Mouse (Mus musculus) liver, embryonic 12.5 days (tissue): Measurements from ENCODE around the gene Fli1. TPM values are rescaled to one million over a fixed set of nuclear protein-coding genes. Genes with fewer than 3 reads are reported as not detected.

Experiments used
- ATAC-seq: fragments of 200-750 bp; cut with Nextera tagmentation; 2 replicates; pipeline ENCODE4 v1.8.0; 2017; ENCODE audit warnings: moderate number of reproducible peaks, mild to moderate bottlenecking, moderate library complexity
- H3K27ac ChIP-seq: fragments of 300-500 bp; sonication (generic); 2 replicates; pipeline ENCODE4 v1.5.1; 2016; ENCODE audit warnings: mild to moderate bottlenecking
- H3K27me3 ChIP-seq: fragments of 300-500 bp; sonication (generic); replicated peaks from 2 replicates; pipeline ENCODE4 v1.6.1; 2016; ENCODE audit warnings: mild to moderate bottlenecking, moderate library complexity
- H3K36me3 ChIP-seq: fragments of 300-500 bp; sonication (generic); 2 replicates; pipeline ENCODE4 v1.6.1; 2016; ENCODE audit warnings: mild to moderate bottlenecking, moderate library complexity
- H3K4me1 ChIP-seq: fragments of 300-500 bp; sonication (generic); 2 replicates; pipeline ENCODE4 v1.6.1; 2016
- H3K4me2 ChIP-seq: fragments of 300-500 bp; sonication (generic); 2 replicates; pipeline ENCODE4 v1.6.1; 2016; ENCODE audit warnings: mild to moderate bottlenecking, moderate library complexity
- H3K4me3 ChIP-seq: fragments of 300-500 bp; sonication (generic); 2 replicates; pipeline ENCODE4 v1.5.1; 2016; ENCODE audit warnings: mild to moderate bottlenecking, moderate library complexity
- H3K9ac ChIP-seq: fragments of 300-500 bp; sonication (generic); 2 replicates; pipeline ENCODE4 v1.6.1; 2016; ENCODE audit warnings: mild to moderate bottlenecking, moderate library complexity
- H3K9me3 ChIP-seq: fragments of 300-500 bp; sonication (generic); replicated peaks from 2 replicates; pipeline ENCODE4 v1.6.1; 2016; ENCODE audit warnings: mild to moderate bottlenecking, moderate library complexity
- WGBS: fragments of 180-500 bp; shearing (Covaris S2); methylation state at CpG from one replicate; pipeline ENCODE4 v1.1.7; 2016; ENCODE audit not compliant: insufficient replicate concordance; 5-methylcytosine and 5-hydroxymethylcytosine counted together
- polyA plus RNA-seq: library from polyadenylated mRNA; unstranded; fragments of >200 nt; fragmentation: Nextera tagmentation; extraction: Ambion mirVana; gene quantifications from 2 replicates; pipeline ENCODE4 v1.2.1, GENCODE M21; 2016

Fli1 gene
- polyA plus RNA-seq, 1 experiment from 2014 or later = 16.2 TPM

- peaks cover 76% of the 10 kb centered on the region for H3K4me1 ChIP-seq
- ATAC-seq = peak; percentile 57; the same call in 1 of the 2 replicates
- no peak overlapping the region for H3K4me3 ChIP-seq
- H3K36me3 ChIP-seq = no peaks in the 10 kb centered on the region
- no peak overlapping the region for H3K9ac ChIP-seq
- H3K4me2 ChIP-seq = peak overlapping the region; percentile 56
- WGBS = 22% methylated on average over 22 of the region's 22 CpGs
- peak overlapping the region; percentile 51 for H3K27ac ChIP-seq
- no peaks in the 10 kb centered on the region for H3K9me3 ChIP-seq
- peaks cover 4% of the 10 kb centered on the region; the same call in 1 of the 2 replicates for H3K27me3 ChIP-seq
Observed at GRCm38 (mm10) chr9:32519101-32520051, 23.3 kb downstream of the Fli1 start.

DNA sequence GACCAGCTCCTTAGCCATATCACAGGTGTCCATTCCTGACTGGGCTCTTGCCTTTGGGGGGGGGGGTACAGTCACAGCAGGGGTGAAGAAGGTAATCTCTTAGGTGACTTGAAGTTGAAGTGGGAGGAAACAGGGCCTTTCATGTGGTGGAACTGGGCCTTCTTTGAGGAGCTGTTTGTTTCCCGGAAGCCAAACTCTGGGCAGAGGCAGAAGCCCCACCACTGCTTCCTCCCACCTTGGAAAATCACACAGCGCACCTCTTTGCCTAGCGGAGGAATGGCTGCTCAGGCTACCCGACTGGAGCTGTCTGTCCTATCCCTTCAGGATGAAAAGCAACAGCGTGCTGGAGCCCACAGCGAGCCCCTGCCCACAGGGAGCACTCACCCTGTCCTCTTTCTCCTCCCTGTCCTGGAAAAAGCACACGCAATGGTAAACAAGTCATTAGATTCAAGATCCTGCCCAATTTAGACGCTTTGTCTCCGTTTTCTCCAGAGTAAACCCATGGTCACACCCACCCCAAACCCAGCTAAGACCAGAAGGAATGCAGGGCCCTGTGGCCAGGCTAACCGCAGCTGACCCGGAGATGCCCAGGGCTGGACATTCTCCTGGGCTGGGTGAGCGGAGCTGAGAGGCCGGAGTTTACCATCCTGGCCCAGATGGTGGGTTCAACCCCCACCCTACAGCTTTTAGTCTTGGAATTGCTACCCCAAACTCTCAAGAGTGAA is 24.1 kb downstream of the Fli1 start:
- WGBS = 66% methylated on average over 13 of the region's 13 CpGs
- ATAC-seq = no peak
- H3K27ac ChIP-seq = peak overlapping the region; percentile 51
- no peaks in the 10 kb centered on the region for H3K36me3 ChIP-seq
- no peak overlapping the region; the same call in 1 of the 2 replicates for H3K4me2 ChIP-seq
- no peak overlapping the region for H3K9ac ChIP-seq
- H3K4me1 ChIP-seq = peaks cover 80% of the 10 kb centered on the region
- no peak overlapping the region for H3K4me3 ChIP-seq
- peaks cover 4% of the 10 kb centered on the region; the same call in 1 of the 2 replicates for H3K27me3 ChIP-seq
- no peaks in the 10 kb centered on the region for H3K9me3 ChIP-seq

- H3K9ac ChIP-seq = no peak overlapping the region
- H3K4me1 ChIP-seq = peaks cover 68% of the 10 kb centered on the region
- H3K4me2 ChIP-seq = peak overlapping the region; percentile 22
- no peaks in the 10 kb centered on the region for H3K9me3 ChIP-seq
- 37% methylated on average over 9 of the region's 9 CpGs for WGBS
- no peak overlapping the region for H3K4me3 ChIP-seq
- ATAC-seq = no peak
- H3K36me3 ChIP-seq = no peaks in the 10 kb centered on the region
- H3K27ac ChIP-seq = peak overlapping the region; percentile 43; the same call in 1 of the 2 replicates
- H3K27me3 ChIP-seq = peaks cover 8% of the 10 kb centered on the region; the same call in 1 of the 2 replicates
Observed at GRCm38 (mm10) chr9:32516691-32517090, 26.0 kb downstream of the Fli1 start.

- Histone ChIP-seq H3K27ac (peak overlapping the region; percentile 43; the same call in 1 of the 2 replicates), H3K4me2 (peak overlapping the region; percentile 22), H3K4me1 (peaks cover 66% of the 10 kb centered on the region), H3K9me3 (no peaks in the 10 kb centered on the region), H3K9ac (no peak overlapping the region), H3K27me3 (peaks cover 8% of the 10 kb centered on the region; the same call in 1 of the 2 replicates), H3K36me3 (no peaks in the 10 kb centered on the region), H3K4me3 (no peak overlapping the region)
- no peak for ATAC-seq
- 45% methylated on average over 10 of the region's 10 CpGs for WGBS
Observed at GRCm38 (mm10) chr9:32515894-32516686, 26.6 kb downstream of the Fli1 start.

DNA sequence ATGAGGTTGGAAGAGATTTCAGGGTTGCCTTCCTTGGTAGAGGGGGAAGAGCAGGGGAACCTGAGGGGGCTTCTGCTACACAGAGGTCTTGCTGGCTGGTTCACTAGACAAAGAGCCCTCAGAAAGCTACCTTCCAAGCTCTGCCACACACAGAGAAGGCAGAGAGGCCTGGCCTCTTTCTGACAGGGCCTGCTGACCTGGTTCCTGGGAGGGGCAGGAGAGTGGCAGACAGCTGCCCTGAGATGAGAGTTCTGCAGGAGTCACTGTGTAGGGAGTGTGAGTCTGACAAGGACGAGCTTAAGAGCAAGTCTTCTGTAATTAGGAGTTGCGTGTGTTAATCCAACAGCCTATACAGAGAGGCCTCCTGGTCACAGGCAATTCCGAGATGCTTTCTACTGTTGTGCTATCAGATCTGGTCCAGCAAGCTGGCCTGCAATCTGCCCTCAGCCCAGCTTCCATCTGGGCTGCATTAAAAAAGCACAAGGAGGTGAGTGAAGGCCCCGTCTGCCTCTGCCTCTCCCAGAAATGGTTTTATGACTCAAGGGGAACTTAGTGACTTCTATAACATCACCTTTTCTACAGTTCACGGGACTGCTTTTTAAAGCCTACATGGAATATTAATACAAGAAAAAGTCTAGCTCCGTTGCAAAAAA is 28.1 kb downstream of the Fli1 start:
- H3K4me2 ChIP-seq = no peak overlapping the region
- peaks cover 9% of the 10 kb centered on the region for H3K27me3 ChIP-seq
- H3K36me3 ChIP-seq = no peaks in the 10 kb centered on the region
- H3K9me3 ChIP-seq = no peaks in the 10 kb centered on the region
- H3K4me3 ChIP-seq = no peak overlapping the region
- WGBS = 43% methylated on average over 6 of the region's 6 CpGs
- peaks cover 67% of the 10 kb centered on the region for H3K4me1 ChIP-seq
- no peak overlapping the region for H3K9ac ChIP-seq
- no peak overlapping the region for H3K27ac ChIP-seq
- ATAC-seq = no peak

DNA sequence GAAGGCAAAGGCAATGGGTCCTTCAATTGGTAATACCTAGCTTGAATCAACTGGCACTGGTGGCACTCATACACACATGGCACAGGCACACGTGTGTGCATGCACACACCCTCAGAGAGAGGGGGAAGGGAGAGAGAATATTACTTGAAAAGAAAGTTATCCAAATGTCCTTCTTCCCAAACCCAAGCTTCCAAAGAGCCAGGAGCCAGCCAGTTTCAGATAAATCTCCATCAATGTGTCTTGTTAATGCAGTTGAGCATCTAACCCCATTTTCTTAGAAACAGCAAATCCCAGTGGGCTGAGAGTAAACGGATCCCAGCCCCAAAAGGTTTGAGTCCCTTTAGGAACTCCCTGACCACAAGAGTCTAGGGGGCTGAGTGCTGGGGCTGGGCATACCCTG is 29.2 kb downstream of the Fli1 start:
- Histone ChIP-seq H3K4me3 (no peak overlapping the region), H3K36me3 (no peaks in the 10 kb centered on the region), H3K27ac (no peak overlapping the region), H3K4me2 (no peak overlapping the region), H3K9ac (no peak overlapping the region), H3K4me1 (peaks cover 67% of the 10 kb centered on the region), H3K9me3 (no peaks in the 10 kb centered on the region), H3K27me3 (peaks cover 13% of the 10 kb centered on the region; the same call in 1 of the 2 replicates)
- WGBS = 68% methylated on average over 2 of the region's 2 CpGs
- ATAC-seq = no peak

- H3K27me3 ChIP-seq = peaks cover 27% of the 10 kb centered on the region; the same call in 1 of the 2 replicates
- H3K27ac ChIP-seq = no peak overlapping the region
- H3K4me1 ChIP-seq = peaks cover 69% of the 10 kb centered on the region
- no peaks in the 10 kb centered on the region for H3K9me3 ChIP-seq
- no peak overlapping the region for H3K4me2 ChIP-seq
- no peak overlapping the region for H3K9ac ChIP-seq
- H3K4me3 ChIP-seq = no peak overlapping the region
- WGBS = 27% methylated on average over 7 of the region's 7 CpGs
- ATAC-seq = peak; percentile 45; the same call in 1 of the 2 replicates
- no peaks in the 10 kb centered on the region for H3K36me3 ChIP-seq
Observed at GRCm38 (mm10) chr9:32510454-32511263, 32.0 kb downstream of the Fli1 start.

- H3K4me1 ChIP-seq = peaks cover 73% of the 10 kb centered on the region
- no peak overlapping the region for H3K9ac ChIP-seq
- no peak for ATAC-seq
- no peak overlapping the region for H3K4me3 ChIP-seq
- no peak overlapping the region for H3K27ac ChIP-seq
- H3K27me3 ChIP-seq = peaks cover 27% of the 10 kb centered on the region; the same call in 1 of the 2 replicates
- no peaks in the 10 kb centered on the region for H3K9me3 ChIP-seq
- no peaks in the 10 kb centered on the region for H3K36me3 ChIP-seq
- WGBS = 23% methylated on average over 7 of the region's 7 CpGs
- no peak overlapping the region for H3K4me2 ChIP-seq
Observed at GRCm38 (mm10) chr9:32509706-32510156, 32.9 kb downstream of the Fli1 start.

- no peak overlapping the region for H3K4me2 ChIP-seq
- no peak for ATAC-seq
- H3K4me3 ChIP-seq = no peak overlapping the region
- peaks cover 75% of the 10 kb centered on the region for H3K4me1 ChIP-seq
- no peaks in the 10 kb centered on the region for H3K36me3 ChIP-seq
- H3K27ac ChIP-seq = no peak overlapping the region
- WGBS = 28% methylated on average over 2 of the region's 2 CpGs
- H3K9me3 ChIP-seq = no peaks in the 10 kb centered on the region
- peaks cover 32% of the 10 kb centered on the region; the same call in 1 of the 2 replicates for H3K27me3 ChIP-seq
- no peak overlapping the region for H3K9ac ChIP-seq
Observed at GRCm38 (mm10) chr9:32508648-32509047, 34.0 kb downstream of the Fli1 start.

- Histone ChIP-seq H3K9ac (no peak overlapping the region), H3K4me2 (no peak overlapping the region), H3K27me3 (peaks cover 35% of the 10 kb centered on the region; the same call in 1 of the 2 replicates), H3K36me3 (no peaks in the 10 kb centered on the region), H3K4me1 (peaks cover 80% of the 10 kb centered on the region), H3K9me3 (no peaks in the 10 kb centered on the region), H3K27ac (peak overlapping the region; percentile 32; the same call in 1 of the 2 replicates), H3K4me3 (no peak overlapping the region)
- 46% methylated on average over 8 of the region's 8 CpGs for WGBS
- no peak for ATAC-seq
Observed at GRCm38 (mm10) chr9:32508118-32508517, 34.5 kb downstream of the Fli1 start.
